Mouse (Mus musculus) cerebellum, adult 11-12 months (tissue): Measurements from ENCODE around the gene Pus7l.
"Not testable (repeated sequence)": the region's sequence is repeated elsewhere in the genome, so short reads cannot be mapped to it uniquely, and the experiment has no call there.

Experiments
- DNase-seq: peaks from one replicate; pipeline ENCODE4 v3.0.0; 2022

Pus7l gene

DNA sequence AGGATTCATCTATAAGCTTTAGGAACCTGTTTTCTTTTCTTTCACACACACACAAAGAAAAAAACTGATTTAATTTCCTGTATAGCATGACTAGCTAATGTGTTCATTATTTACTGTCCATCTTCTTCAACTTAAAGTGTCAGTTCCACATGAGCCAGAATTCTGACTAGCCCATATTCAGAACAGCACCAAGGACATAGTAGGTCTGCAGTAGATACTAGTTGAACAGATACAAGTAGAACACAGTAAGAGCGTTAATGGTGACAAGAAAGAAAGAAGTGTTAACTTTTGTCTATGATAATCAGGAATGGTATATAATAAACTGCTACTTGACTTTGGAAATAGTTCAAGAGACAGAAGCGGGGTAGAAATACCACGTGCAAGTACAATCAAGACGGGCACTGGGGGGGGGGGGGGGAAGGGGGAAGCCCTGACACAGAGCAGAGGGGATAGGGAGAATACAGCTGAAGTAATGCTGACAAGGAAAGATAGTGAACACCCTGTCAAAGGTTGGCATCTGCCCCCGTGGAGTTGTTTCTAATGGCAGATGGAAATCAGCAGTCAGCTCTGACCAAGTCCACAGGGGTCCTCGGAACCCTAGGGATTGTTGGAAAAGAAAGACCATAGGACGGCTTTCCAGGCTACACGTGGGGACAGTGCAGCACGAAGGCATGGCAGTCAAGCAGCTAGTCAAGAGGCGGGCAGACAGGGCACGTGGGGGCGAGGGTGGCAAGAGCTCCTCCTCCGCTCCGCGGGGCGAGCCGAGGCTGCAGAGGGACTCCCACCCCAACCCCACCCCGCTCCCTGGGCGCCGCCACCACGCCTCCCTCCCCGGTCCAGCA, 559 bp downstream of the Pus7l start:
- no peak for DNase-seq

DNA sequence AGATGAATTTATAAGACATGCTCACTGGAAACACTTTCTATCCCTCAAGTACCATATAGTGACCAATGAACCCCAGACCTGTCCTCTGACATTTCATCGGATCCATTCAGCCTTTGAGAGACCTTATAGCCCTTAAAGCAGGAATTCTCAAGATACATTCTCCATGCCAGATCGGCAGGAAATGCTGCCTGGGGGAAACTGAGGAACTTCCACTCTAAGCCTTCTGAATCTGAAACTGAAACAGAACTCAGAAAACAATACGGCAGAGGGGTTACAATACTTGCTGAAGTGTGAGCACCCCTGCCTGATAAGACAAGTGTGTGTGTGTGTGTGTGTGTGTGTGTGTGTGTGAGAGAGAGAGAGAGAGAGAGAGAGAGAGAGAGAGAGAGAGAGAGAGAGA, 4.1 kb downstream of the Pus7l start:
- no peak for DNase-seq

DNA sequence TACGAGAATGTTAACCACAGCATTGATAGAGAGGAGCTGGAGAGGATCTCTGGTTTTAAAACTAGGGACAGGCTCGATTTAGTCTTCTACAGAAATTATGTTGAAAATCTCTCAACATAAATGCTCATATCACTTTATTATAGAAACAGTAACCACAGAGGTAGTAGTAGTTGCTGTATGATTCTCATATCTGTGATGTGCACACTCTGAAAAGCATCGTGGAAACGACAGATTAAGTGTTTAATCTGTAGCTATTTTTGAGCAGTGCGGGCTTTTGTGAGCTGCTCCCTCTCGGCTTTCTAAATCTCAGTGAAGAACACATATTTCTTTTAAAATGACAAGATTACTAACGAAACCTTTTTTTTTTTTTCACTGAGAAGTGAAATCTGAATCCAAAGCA, 7.8 kb downstream of the Pus7l start:
- no peak for DNase-seq

DNA sequence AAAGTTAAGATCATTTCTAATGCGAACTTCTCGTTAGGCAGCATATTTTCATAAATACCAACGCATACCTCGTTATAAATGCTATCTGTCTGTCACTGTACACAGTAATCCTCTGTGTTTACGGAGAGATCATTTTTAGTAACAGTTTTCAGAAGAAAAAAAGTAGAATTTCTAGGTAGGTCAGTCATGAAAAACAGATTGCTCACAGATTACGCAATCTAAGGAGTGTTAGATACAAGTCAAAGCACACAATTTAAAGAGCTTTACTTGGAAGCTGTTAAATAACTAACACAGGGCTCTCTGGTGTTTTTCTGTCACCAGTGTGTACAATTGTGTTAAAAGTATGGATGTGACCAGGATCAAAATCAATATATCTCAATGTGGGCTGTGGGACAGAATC, 10.4 kb downstream of the Pus7l start:
- no peak for DNase-seq

DNA sequence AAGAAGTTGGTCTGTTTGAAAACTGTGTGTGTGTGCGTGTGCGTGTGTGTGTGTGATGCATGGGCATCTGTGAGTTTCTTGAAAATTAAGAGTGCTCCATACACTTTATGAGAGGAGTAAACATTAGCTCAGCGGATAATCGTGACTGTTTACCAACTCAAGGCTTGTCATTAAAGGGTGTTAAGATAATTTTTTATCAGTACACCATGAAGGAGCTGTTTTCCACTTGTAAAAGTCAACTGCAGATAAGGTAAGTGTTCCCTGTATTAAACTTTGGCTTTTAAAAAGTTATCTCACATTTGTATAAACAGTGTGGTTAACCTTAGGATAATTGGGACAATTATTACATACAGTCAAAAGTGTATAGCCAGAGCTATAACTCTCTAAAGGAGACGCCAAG, 11.0 kb downstream of the Pus7l start:
- DNase-seq, result no peak

DNA sequence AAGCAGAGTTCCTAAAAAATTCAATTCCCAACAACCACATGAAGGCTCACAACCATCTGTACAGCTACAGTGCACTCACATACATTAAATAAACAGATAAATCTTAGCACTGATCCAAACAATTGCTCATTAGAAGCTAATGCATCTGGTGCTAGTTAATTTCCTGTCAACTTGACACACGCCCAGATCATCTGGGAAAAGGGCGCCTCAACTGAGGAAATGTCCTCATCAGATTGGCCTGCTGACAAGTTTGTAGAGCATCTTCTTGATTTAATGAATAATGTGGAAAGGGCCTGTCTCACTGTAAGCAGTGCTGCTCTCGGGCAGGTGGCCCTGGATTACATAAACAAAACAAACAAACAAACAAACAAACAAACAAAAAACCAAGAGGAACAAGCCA, 12.8 kb downstream of the Pus7l start:
- no peak for DNase-seq

DNA sequence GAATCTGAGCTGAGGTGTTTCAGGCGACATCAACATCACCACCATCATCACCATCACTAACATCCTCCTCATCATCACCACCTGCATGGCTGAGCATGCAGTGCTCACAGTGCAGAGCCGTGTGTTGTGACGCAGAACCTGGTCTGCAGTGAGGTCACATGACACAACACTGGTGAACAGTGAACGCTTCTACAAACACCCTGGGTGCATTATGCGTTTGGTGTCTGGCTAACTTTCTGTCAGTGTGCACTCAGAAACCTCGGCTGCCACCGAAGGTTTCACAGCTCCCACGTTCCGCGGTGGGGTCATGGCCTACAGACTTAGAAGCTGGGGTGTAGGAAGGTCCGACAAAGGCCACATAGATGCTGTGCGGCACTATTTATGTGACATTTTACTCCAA, 18.4 kb downstream of the Pus7l start:
- DNase-seq, result no peak

DNA sequence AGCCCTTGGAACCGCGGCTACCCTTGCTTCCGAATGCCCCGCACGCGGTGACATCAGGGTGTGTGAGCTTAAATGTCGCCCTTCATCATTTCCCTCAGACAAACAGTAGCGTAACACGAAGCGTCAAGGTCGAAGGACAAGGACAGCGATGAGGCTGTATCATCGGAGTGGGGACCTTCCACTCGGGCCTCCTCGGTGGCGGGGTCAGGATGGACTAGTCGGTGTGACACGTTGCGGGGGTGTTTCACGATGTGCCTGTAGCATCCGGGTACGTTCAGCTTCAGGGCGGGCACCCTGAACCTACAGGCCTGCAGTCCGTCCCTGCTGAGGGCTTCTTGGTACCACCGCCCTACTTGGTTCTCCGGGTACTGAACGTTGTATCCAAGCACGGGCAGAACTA, 20.1 kb downstream of the Pus7l start:
- DNase-seq, result no peak

DNA sequence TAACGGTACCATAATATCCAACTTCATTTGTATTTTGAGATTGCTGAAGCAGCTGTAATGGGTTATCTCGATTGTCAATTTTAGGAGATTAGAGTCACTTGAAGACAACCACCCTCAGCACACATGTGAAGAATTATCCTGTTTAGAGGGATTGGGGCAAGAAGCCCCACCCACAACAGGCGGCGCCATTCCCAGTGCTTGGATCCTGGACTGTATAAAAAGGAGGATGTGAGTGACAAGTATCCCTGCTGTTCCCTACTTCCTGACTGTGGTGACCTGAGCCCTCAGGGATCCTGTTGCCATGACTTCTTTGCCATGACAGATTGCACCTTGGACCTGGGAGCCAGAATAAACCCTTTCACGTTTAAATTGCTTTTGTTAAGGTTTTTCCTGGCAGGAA, 22.4 kb downstream of the Pus7l start:
- DNase-seq, result no peak

DNA sequence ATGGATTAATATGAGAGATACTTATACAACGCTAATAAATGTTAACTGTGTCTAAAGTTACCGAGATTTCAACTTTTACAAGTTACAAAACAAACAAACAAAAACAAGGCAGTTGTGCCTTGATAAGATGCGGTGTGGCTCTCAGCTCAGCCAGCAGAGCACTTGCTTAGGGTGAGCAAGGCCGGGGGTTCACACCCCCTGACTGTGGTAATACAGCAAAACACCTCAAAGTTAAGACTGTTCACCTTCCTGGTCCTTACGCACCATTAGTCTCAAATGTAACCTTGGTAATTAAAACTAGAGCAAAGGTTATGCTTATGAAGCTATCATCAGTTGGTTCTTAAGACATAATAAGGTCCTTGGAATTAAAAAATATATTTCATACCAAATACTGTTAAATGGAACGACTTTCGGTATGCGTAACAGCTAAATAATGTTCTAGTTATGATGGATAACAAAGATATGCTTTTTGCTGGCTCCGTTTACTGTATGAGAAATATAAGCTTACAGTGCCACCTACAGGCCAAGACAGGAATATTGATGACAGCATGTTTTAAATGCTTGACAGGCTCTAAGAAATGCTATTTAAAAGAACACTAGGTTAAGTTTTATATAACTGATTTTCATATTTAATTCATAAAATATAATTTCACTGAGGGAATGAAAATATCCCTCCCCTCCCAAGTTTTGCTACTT, 23.0 kb downstream of the Pus7l start:
- DNase-seq, result no peak

DNA sequence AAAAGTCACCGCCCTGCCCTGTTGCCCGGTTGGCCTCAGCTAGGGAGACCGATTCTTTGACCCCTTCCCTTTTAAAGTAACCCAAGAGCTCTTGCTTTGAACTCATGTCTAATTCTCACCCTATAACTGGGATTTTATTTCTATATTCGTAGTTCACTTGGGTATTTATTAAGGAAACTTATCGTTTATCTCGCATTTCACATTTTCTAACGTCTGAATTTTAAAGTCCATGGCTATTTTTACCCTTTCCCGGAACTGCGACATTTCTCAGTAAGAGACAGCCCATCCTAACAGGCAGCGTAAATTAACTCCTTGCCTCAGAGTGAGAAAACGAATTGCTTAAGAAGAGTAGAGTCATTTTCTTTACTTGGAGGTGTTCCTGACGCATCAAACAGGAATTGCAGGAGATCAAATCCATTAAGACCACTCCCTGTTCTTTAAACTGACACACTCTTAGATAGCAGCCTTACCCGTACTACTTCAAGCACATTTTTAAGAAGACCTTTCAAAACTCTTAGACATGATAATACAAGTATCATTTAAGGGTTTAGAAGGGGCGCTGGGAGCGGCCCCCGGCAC, 25.3 kb downstream of the Pus7l start:
- DNase-seq, result no peak

DNA sequence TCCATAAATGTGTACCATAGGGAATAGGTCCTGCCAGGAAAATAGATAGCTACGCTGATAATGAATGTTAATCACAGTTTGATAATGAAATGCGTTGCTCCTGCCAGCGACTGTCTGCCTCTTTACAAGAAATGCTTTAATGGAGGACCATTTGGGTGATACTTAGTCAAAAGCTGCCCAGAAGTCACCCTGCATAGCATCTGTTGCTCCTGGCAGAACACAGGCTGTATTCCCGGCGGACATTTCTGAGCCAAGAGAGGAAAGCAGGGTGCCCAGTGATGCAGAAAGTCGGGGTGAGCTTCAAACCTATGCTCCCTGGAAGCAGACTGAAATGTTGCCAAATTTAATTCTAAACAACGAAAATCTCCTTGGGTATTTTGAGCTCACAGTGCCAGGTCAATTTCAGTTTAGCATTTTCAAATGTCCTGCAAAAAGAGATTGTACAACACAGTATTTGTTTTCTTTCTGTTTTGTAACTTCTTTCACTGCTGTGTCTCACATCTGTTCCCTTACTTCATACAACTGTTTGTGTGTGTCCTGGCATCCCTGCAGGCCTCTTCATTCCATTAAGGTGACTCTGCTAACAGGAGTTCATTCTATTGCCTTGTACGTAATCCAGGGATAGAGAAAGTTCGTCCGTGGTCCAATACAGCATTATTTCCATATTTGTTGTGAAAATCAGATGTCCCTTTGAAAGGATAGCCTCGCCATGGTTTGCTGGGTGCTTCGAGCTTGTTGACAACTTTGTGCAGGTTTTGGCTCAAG, 39.7 kb downstream of the Pus7l start:
- no peak for DNase-seq

DNA sequence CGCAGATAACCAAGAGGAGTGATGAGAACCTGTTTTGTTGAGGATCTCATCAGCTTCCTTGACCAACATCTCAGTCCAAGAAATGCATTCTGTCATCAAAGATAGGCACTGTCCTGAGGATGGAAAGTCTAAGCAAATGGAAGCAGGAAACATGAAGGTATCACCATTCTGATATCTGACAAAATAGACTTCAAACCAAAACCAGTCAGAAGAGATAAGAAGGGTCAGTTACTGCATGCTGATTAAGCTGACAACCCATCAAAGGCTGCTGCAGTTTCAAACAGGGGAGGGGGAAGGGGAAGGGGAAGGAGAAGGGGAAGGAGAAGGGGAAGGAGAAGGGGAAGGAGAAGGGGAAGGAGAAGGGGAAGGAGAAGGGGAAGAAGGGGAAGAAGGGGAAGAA, 44.1 kb downstream of the Pus7l start:
- DNase-seq, result no peak

DNA sequence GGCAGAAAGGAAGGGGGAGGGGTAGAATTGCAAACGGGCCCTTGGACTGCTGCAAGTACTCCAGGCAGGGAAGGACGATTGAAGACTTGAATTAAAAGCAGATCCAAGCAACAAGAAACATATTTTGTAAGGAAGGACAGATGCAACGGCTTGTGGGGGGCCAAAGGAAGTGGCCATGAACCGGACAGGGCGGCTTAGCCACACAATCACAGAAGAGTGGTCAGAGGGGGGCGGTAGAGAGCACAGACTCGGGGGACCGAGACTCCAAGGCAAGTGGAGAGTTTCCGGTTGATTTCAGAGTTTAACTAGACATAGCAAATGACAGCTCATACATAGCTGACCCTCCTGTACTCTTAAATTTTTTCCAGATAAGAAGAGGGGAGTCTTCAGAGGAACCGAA, 47.4 kb downstream of the Pus7l start:
- no peak for DNase-seq

DNA sequence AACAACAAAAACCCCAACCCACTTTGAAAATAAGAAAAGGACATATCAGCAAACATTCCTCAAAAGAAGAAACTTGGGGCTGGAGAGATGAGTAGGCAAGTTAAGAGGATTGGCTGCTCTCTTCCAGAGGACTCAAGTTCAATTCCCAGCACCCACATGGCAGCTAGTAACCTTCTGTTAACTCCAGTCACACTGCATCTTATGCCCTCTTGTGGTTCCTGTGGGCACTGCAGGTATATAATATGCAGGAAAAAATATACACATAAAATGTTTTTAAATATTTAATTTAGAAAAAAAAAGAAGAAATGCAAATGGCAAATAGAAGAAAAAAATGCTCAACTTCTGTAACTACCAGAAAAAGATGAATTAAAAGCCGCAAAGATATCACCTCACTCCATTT, 48.9 kb downstream of the Pus7l start:
- DNase-seq, result no peak

DNA sequence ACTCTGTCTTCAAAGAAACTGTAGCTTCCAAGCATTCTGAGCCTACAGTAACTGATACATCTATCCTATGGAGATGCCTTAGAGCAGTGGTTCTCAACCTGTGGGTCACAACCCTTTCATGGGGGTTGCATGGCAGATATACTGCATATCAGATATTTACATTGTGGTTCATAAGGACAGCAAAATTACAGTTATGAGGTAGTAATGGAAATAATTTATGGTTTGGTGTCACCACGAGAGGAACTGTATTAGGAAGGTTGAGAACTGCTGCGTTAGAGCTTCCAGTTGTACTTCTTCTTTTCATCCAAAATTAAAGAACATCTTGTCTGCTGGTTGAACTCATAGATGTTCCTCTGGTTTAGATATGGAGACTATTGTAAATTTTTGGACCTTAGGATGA, 53.9 kb downstream of the Pus7l start:
- DNase-seq, result no peak

DNA sequence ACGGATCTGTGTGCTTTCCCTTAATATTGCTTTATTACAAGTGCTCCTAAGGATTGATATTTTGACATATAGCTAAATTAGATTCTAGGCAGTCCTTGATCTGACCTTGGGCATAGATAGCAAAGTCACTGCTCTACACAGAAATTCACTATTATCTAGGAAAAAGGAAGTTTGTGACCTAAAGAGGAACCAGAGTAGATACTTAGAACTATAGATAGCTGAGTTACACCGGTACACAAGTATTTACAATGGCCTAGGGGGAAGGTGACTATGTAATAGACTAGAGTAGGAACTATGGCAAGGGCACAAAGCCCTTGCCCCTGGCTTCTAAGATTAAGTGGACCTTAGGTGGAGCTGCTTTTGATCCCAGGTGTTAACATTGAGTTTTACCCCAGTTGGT, 55.3 kb downstream of the Pus7l start:
- not testable (repeated sequence) for DNase-seq

DNA sequence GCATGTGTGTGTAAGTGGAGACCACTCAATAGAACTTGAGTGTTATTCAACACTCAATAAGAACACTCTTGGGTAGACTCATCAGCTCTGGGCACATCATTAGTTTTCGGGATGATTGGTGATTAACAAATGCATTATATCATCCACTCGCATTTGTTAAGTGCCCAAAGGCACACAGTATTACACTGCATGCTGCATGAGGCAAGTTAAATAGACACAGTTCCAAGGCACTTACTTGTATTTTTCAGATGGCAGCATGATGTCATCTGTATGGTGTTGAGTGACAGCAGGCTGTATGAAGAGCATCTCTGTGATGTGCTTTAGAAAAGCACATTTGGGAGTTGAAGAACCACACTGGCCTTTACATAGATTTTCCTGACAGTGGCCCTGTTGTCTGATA, 60.8 kb downstream of the Pus7l start:
- no peak for DNase-seq

DNA sequence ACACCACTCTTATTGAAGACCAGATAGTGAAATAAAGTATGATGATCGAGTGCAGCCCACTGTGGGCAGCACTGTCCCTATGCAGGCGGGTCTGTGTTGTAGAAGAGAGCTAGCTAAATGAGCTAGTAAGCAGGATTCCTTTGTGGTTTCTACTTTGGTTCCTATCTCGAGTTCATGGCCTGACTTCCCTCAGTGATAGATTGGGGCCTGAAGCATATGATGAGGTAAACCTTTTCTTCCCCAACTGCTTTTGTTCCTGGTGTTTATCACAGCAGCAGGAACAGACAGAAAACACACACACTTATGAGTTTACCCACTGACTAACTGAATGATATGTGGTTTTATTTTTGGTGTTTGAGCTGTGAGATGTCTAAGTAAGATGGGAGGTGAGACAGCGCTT, 62.6 kb downstream of the Pus7l start:
- no peak for DNase-seq

DNA sequence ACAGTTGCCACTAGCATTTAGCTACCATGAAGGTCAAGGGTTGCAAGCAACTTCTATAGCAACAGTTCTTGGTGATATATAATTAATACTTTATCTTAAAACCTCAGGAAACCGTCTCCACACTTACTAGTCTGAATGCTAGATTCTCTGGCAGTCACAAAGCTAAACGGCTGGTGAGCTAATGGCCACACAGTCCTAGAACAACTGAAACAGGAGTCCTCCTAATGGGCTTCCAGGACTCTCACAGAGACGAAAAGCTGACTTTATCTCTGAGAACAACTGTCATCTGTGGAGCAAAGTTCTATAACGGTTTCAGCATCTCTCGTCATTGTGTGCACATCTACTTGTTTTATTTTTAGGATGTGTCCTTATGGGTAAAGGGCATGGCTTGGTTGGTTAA, 63.1 kb downstream of the Pus7l start:
- DNase-seq, result no peak

DNA sequence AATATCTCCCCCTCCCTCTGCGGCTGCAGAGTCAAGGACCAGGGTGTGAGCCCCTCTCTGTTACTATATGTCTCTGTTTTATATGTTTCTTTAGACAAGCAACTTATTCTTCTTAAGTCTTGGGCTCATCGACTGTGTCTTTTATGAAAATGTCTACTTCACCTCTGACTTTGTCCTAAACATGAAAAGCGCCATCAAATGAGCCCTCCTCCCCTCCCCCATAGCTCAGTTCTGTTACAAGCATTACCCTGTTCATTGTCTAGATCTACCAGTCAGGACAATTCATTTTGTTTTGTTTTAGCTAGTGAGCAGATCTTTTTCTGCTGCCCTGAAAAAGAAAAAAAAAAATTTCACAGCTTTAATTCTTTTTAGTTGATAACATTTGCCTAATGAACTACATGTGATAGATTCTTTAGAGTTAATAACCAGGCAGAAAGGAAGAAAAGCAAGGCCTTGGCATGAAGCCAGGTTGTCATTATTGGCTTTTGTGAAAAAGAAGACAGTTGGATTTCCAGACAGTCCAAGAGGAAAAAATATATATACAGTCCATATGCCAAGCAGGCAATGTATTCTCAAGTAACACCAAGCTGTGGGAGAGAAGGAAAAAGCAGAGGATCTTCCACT, 63.7 kb downstream of the Pus7l start:
- DNase-seq, result no peak

DNA sequence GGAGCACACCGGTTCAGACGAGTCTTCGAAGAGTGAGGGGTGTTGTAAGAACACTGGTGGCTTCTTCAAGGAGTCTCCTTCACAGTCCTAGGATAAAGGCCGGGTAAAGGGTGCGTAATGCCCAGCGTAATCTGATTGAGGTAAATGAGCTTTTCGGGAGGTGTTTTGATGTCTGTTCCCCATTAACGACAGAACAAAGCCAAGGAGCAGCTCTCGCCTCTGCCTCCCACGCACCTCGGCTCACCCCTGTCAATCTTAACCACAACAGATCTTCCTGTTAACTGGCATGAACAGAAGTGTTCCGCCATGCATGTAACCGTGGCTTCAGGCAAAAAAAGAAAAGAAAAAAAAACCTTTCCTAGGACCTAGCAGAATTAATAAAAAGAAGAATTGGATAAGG, 64.6 kb downstream of the Pus7l start:
- no peak for DNase-seq

DNA sequence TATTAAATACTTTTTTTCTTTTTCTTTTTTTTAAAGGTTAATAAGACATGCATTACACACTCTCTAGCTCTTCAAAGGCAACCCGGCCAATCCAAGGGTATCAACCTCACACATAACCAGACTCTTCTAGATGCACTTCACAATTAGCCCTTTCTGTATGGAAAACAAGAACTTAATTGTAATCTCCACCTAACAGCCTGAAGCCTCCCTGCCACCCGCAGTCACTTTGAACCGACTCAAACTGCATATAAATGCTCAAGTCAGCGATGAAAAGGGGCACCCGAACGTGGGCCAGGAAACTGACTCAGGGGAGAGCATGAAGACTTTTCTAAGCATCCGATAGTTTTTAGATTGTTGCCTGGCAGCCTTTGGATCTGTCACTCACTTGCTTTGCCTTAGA, 66.1 kb downstream of the Pus7l start:
- no peak for DNase-seq
